Mouse (Mus musculus): ENCODE results near the gene Duox2.

The Duox2 gene

GRCm38 (mm10) chr2:122302574-122303241 is 4.5 kb upstream of the Duox2 start:
- DNase-seq (ENCODE audit: low spot score in 2 of 2) = peak; percentile 63 to 84

GRCm38 (mm10) chr2:122301921-122302573 is 3.8 kb upstream of the Duox2 start:
- DNase-seq (ENCODE audit: low spot score in 2 of 2) = no peak

- DNase-seq (ENCODE audit: low spot score in 2 of 2) = peak in 1 of 2 experiments; percentile 57
Observed at GRCm38 (mm10) chr2:122301081-122301920, 3.1 kb upstream of the Duox2 start.

GRCm38 (mm10) chr2:122300656-122301020 is 2.4 kb upstream of the Duox2 start:
- DNase-seq (ENCODE audit: low spot score in 2 of 2) = no peak

- no peak for DNase-seq (ENCODE audit: low spot score in 2 of 2)
Observed at GRCm38 (mm10) chr2:122299911-122300655, 1.8 kb upstream of the Duox2 start.

- DNase-seq (ENCODE audit: low spot score in 2 of 2) = peak in 1 of 2 experiments; percentile 29
Observed at GRCm38 (mm10) chr2:122298596-122299490, 594 bp upstream of the Duox2 start, which contains the start of gene Duoxa2. Duoxa2 (plus strand) TSS chr2:122298900.

GRCm38 (mm10) chr2:122297271-122298095 is 766 bp downstream of the Duox2 start:
- no peak for DNase-seq (ENCODE audit: low spot score in 2 of 2)

GRCm38 (mm10) chr2:122294916-122295315 is 3.3 kb downstream of the Duox2 start:
- DNase-seq (ENCODE audit: low spot score in 2 of 2) = peak in 1 of 2 experiments; percentile 46

- no peak for DNase-seq (ENCODE audit: low spot score in 2 of 2)
Observed at GRCm38 (mm10) chr2:122286137-122286536, 12.1 kb downstream of the Duox2 start.

GRCm38 (mm10) chr2:122284091-122284490 is 14.2 kb downstream of the Duox2 start:
- DNase-seq (ENCODE audit: low spot score in 2 of 2) = no peak

GRCm38 (mm10) chr2:122278769-122279168 is 19.5 kb downstream of the Duox2 start:
- DNase-seq (ENCODE audit: low spot score in 2 of 2) = no peak

GRCm38 (mm10) chr2:122266407-122267193 is 31.6 kb downstream of the Duox2 start:
- no peak for DNase-seq (ENCODE audit: low spot score in 2 of 2)

GRCm38 (mm10) chr2:122264690-122265089 is 33.6 kb downstream of the Duox2 start:
- DNase-seq (ENCODE audit: low spot score in 2 of 2) = no peak

GRCm38 (mm10) chr2:122260729-122261128 is 37.5 kb downstream of the Duox2 start:
- DNase-seq (ENCODE audit: low spot score in 2 of 2) = no peak

- no peak for DNase-seq (ENCODE audit: low spot score in 2 of 2)
Observed at GRCm38 (mm10) chr2:122255997-122256396, 42.3 kb downstream of the Duox2 start.

GRCm38 (mm10) chr2:122247786-122248185 is 50.5 kb downstream of the Duox2 start:
- no peak for DNase-seq (ENCODE audit: low spot score in 2 of 2)

GRCm38 (mm10) chr2:122243671-122244131 is 54.5 kb downstream of the Duox2 start:
- peak; percentile 51 to 69 for DNase-seq (ENCODE audit: low spot score in 2 of 2)

- no peak for DNase-seq (ENCODE audit: low spot score in 2 of 2)
Observed at GRCm38 (mm10) chr2:122241935-122242334, 56.3 kb downstream of the Duox2 start.

- no peak for DNase-seq (ENCODE audit: low spot score in 2 of 2)
Observed at GRCm38 (mm10) chr2:122241226-122241625, 57.0 kb downstream of the Duox2 start.

Data from thymus, postnatal 10 days (tissue).